Mouse (Mus musculus) CH12.LX (cell line): ENCODE data around the gene Ncam2.

Experiments
- GABPA ChIP-seq: IDR thresholded peaks from 2 replicates; pipeline ENCODE4 v1.6.1; 2012; ENCODE audit warnings: low read depth, low read length, improper control_type of control experiment, inconsistent platforms; ENCODE audit not compliant: insufficient replicate concordance
- MEF2A ChIP-seq: IDR thresholded peaks from 2 replicates; pipeline ENCODE4 v1.6.1; 2014; ENCODE audit warnings: low read depth, mild to moderate bottlenecking, inconsistent platforms, low read length, improper control_type of control experiment, borderline replicate concordance
- POLR2A ChIP-seq: IDR thresholded peaks from 2 replicates; pipeline ENCODE4 v1.6.1; 2011; ENCODE audit warnings: low read depth, mild to moderate bottlenecking, improper control_type of control experiment, low read length
- USF1 ChIP-seq: IDR thresholded peaks from 2 replicates; pipeline ENCODE4 v1.6.1; 2014; ENCODE audit warnings: low read depth, mild to moderate bottlenecking, inconsistent platforms, low read length, improper control_type of control experiment

- TF ChIP-seq GABPA (no peak), MEF2A (no peak), USF1 (no peak), POLR2A (no peak)
Measured at GRCm38 (mm10) chr16:81223841-81224240, 23.3 kb downstream of the Ncam2 start.
